Mouse (Mus musculus): ENCODE results near the gene Fbxo21. TPM values are rescaled to one million over a fixed set of nuclear protein-coding genes. Genes with fewer than 3 reads are reported as not detected.

The Fbxo21 gene
- polyA plus RNA-seq, 2 experiments, result 9.5 to 10.0 TPM

DNA sequence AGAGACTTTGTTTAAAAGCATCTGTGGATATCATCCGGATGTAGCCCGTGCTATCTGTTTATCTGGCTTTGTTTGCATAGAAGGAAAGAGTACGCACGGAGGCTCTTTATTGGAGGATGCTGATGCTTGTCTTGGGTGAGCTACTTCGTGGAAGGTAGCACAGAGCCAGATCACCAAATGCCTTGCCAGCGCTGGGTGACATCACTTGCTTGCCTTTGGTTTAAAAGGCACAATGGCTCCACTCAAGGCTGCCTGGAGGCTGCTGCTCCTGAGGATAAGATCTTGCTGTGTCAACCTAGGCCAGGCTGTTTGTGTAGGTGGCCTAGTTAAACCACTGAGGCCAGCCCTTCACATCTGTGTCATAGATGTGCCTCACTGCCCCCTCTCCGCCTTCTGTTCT is 34.3 kb downstream of the Fbxo21 start:
- no peak overlapping the region for H3K4me3 ChIP-seq (ENCODE audit: insufficient read depth in 1 of 2, low read depth in 2 of 2, low read length in 2 of 2)
- H3K9ac ChIP-seq (replicated peaks), result no peak overlapping the region
- H3K9me3 ChIP-seq (ENCODE audit: control insufficient read depth, low read length), result no peaks in the 10 kb centered on the region

DNA sequence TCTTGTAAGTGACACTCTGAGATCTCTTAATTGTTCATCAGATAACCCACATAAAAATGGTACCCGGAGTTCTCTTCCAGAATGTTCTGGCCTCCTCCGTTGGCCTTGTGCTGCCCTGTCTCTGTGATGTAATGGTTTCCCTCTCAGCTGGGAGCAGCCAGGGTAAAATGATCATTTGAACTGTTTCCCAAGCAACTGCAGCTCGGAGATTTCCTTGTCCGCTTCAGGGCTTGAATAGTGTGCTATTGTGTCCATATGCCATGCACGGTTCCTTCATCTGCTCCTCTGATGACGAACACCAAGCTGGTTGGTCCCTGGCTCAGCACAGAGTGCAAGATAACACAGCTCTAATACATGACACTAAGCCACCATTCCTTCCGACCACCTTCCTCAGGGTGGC is 35.3 kb downstream of the Fbxo21 start:
- no peak for DNase-seq (ENCODE audit: low read depth in 3 of 3, low spot score in 3 of 3)
- Histone ChIP-seq H3K9ac (replicated peaks) (no peak overlapping the region), H3K27me3 (ENCODE audit: control insufficient read depth, insufficient read depth, low read length) (no peaks in the 10 kb centered on the region), H3K36me3 (replicated peaks; ENCODE audit: control insufficient read depth, insufficient read depth, low read depth) (no peaks in the 10 kb centered on the region), H3K4me1 (replicated peaks; ENCODE audit: control insufficient read depth in 2 of 2, insufficient read depth in 2 of 2, low read length in 1 of 2) (no peaks in the 10 kb centered on the region), H3K9me3 (ENCODE audit: control insufficient read depth, low read length) (no peaks in the 10 kb centered on the region), H3K4me2 (ENCODE audit: low read depth) (no peak overlapping the region), H3K27ac (no peak overlapping the region), H3K4me3 (ENCODE audit: insufficient read depth in 1 of 2, low read depth in 2 of 2, low read length in 2 of 2) (no peak overlapping the region)
- WGBS (ENCODE audit: insufficient replicate concordance), result 70% methylated on average over 7 of the region's 7 CpGs
- no peak for ATAC-seq (ENCODE audit: insufficient read depth)
- no peak for TF ChIP-seq EP300 (IDR thresholded peaks at IDR 0.05; ENCODE audit: low read depth)
- no peak for TF ChIP-seq CTCF (IDR thresholded peaks at IDR 0.05; ENCODE audit: low read depth)

More for the DNA sequence above, 34.3 kb downstream of the Fbxo21 start:
- Histone ChIP-seq H3K27me3 (ENCODE audit: control insufficient read depth, insufficient read depth, low read length) (no peaks in the 10 kb centered on the region), H3K27ac (no peak overlapping the region), H3K36me3 (replicated peaks; ENCODE audit: control insufficient read depth, insufficient read depth, low read depth) (no peaks in the 10 kb centered on the region), H3K4me1 (replicated peaks; ENCODE audit: control insufficient read depth in 2 of 2, insufficient read depth in 2 of 2, low read length in 1 of 2) (no peaks in the 10 kb centered on the region), H3K4me2 (ENCODE audit: low read depth) (no peak overlapping the region)
- DNase-seq (ENCODE audit: low read depth in 3 of 3, low spot score in 3 of 3), result no peak
- TF ChIP-seq EP300 (IDR thresholded peaks at IDR 0.05; ENCODE audit: low read depth) (no peak), CTCF (IDR thresholded peaks at IDR 0.05; ENCODE audit: low read depth) (no peak)
- WGBS (ENCODE audit: insufficient replicate concordance), result 69% methylated on average over 7 of the region's 7 CpGs
- ATAC-seq (ENCODE audit: insufficient read depth), result no peak

DNA sequence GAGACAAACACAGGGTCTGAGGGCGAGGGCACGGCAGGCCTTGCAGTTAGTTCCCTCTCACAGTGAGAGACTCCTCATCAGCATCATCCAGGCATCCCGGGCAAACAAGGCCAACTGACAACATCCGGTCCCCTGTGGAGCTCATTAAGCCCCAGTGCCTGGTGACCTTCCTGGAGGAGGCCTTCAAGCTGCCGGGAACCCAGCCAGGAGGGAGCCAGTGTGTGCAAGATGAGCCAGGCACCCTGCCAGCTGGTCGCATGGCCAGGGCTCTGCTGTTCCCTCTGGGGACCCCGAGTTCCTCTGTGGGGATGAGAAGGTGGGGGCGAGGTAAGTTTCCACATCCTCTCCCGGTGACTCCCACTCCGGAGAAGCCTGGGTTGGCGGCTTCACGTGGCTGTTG is 38.5 kb downstream of the Fbxo21 start:
- no peak for TF ChIP-seq CTCF (IDR thresholded peaks at IDR 0.05; ENCODE audit: low read depth)
- TF ChIP-seq EP300 (IDR thresholded peaks at IDR 0.05; ENCODE audit: low read depth), result no peak

DNA sequence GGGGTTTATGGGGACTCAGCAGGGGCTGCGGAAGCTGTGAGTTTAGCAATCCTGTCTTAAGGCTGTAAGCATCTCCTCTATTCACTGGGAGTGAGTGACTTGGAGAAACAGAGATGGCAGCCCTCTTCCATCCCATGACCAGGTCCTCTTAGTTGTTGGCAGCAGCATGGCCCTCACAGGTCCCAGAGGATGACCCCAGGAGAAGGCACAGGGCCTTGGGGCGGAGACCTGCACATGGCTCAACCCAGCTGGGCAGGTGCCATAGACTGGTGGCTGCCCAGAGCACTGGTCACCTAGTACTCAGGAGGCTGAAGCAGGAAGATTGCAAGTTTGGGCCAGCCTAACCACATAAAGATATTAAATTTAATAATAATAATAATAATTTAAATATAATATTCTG is 39.1 kb downstream of the Fbxo21 start:
- H3K27ac ChIP-seq, result no peak overlapping the region
- no peak for ATAC-seq (ENCODE audit: insufficient read depth)
- H3K36me3 ChIP-seq (replicated peaks; ENCODE audit: control insufficient read depth, insufficient read depth, low read depth), result no peaks in the 10 kb centered on the region
- H3K4me1 ChIP-seq (replicated peaks; ENCODE audit: control insufficient read depth in 2 of 2, insufficient read depth in 2 of 2, low read length in 1 of 2), result no peaks in the 10 kb centered on the region
- no peaks in the 10 kb centered on the region; the same call in 1 of the 2 replicates for H3K27me3 ChIP-seq (ENCODE audit: control insufficient read depth, insufficient read depth, low read length)
- DNase-seq (ENCODE audit: low read depth in 3 of 3, low spot score in 3 of 3), result no peak
- 79% methylated on average over 2 of the region's 2 CpGs for WGBS (ENCODE audit: insufficient replicate concordance)
- no peak overlapping the region for H3K4me3 ChIP-seq (ENCODE audit: insufficient read depth in 1 of 2, low read depth in 2 of 2, low read length in 2 of 2)
- H3K9ac ChIP-seq (replicated peaks), result no peak overlapping the region
- TF ChIP-seq EP300 (IDR thresholded peaks at IDR 0.05; ENCODE audit: low read depth), result no peak
- TF ChIP-seq CTCF (IDR thresholded peaks at IDR 0.05; ENCODE audit: low read depth), result no peak
- H3K9me3 ChIP-seq (ENCODE audit: control insufficient read depth, low read length), result no peaks in the 10 kb centered on the region
- H3K4me2 ChIP-seq (ENCODE audit: low read depth), result no peak overlapping the region

More for the DNA sequence above, 38.5 kb downstream of the Fbxo21 start:
- no peaks in the 10 kb centered on the region for H3K4me1 ChIP-seq (replicated peaks; ENCODE audit: control insufficient read depth in 2 of 2, insufficient read depth in 2 of 2, low read length in 1 of 2)
- 27% methylated on average over 12 of the region's 12 CpGs for WGBS (ENCODE audit: insufficient replicate concordance)
- no peak overlapping the region for H3K4me2 ChIP-seq (ENCODE audit: low read depth)
- H3K27ac ChIP-seq, result no peak overlapping the region
- H3K27me3 ChIP-seq (ENCODE audit: control insufficient read depth, insufficient read depth, low read length), result no peaks in the 10 kb centered on the region; the same call in 1 of the 2 replicates
- DNase-seq (ENCODE audit: low read depth in 3 of 3, low spot score in 3 of 3), result no peak
- H3K36me3 ChIP-seq (replicated peaks; ENCODE audit: control insufficient read depth, insufficient read depth, low read depth), result no peaks in the 10 kb centered on the region
- no peaks in the 10 kb centered on the region for H3K9me3 ChIP-seq (ENCODE audit: control insufficient read depth, low read length)
- H3K4me3 ChIP-seq (ENCODE audit: insufficient read depth in 1 of 2, low read depth in 2 of 2, low read length in 2 of 2), result no peak overlapping the region
- no peak for ATAC-seq (ENCODE audit: insufficient read depth)
- H3K9ac ChIP-seq (replicated peaks), result no peak overlapping the region

DNA sequence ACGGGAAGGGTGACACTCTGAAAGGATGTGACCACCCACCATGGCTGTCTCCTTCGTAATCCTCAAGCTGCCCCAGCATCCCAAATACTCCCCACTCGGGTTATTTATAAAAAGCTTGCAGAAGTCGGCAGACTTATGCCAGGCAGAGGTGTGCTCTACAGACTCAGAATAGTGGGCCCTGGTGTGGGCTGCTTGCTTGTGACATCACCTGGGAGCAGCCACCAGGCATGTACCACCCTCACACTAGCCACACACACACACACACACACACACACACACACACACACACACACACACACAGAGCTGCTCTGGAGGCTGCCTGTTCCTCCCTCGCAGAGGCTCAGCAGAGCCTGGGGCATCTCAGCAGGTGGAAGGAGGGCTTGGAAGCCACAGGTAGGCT is 41.0 kb downstream of the Fbxo21 start:
- Histone ChIP-seq H3K4me1 (replicated peaks; ENCODE audit: control insufficient read depth in 2 of 2, insufficient read depth in 2 of 2, low read length in 1 of 2) (no peaks in the 10 kb centered on the region), H3K4me2 (ENCODE audit: low read depth) (no peak overlapping the region), H3K9me3 (ENCODE audit: control insufficient read depth, low read length) (no peaks in the 10 kb centered on the region), H3K9ac (replicated peaks) (no peak overlapping the region), H3K27me3 (ENCODE audit: control insufficient read depth, insufficient read depth, low read length) (no peaks in the 10 kb centered on the region; the same call in 1 of the 2 replicates), H3K27ac (no peak overlapping the region), H3K4me3 (ENCODE audit: insufficient read depth in 1 of 2, low read depth in 2 of 2, low read length in 2 of 2) (no peak overlapping the region), H3K36me3 (replicated peaks; ENCODE audit: control insufficient read depth, insufficient read depth, low read depth) (no peaks in the 10 kb centered on the region)
- TF ChIP-seq EP300 (IDR thresholded peaks at IDR 0.05; ENCODE audit: low read depth), result no peak
- TF ChIP-seq CTCF (IDR thresholded peaks at IDR 0.05; ENCODE audit: low read depth), result no peak
- WGBS (ENCODE audit: insufficient replicate concordance), result 50% methylated on average over 5 of the region's 5 CpGs
- DNase-seq (ENCODE audit: low read depth in 3 of 3, low spot score in 3 of 3), result no peak
- ATAC-seq (ENCODE audit: insufficient read depth), result no peak
